Mouse (Mus musculus) CH12.LX (cell line): ENCODE measurements around the gene Zfyve19. TPM values are rescaled to one million over a fixed set of nuclear protein-coding genes. Genes with fewer than 3 reads are reported as not detected.

ENCODE experiments used
- DNase-seq: peaks from one replicate; pipeline ENCODE4 v3.0.0-alpha.2; 2013; ENCODE audit errors: extremely low read depth
- H3K27ac ChIP-seq: 2 replicates; pipeline ENCODE4 v1.5.1; 2012; ENCODE audit warnings: low read depth, mild to moderate bottlenecking, control low read depth, moderate library complexity; ENCODE audit not compliant: insufficient read depth
- H3K27me3 ChIP-seq: replicated peaks from 2 replicates; pipeline ENCODE3; 2012; ENCODE audit warnings: inconsistent platforms
- H3K36me3 ChIP-seq, 2 experiments: replicated peaks in 1 of 2; 2 replicates each; pipeline versions ENCODE3 to v1.6.1; 2012; ENCODE audit warnings: inconsistent platforms in 1 of 2, low read length in 1 of 2, mild to moderate bottlenecking in 1 of 2, mixed read lengths in 1 of 2, moderate library complexity in 1 of 2; ENCODE audit not compliant: control insufficient read depth in 1 of 2, insufficient read depth in 1 of 2
- H3K4me1 ChIP-seq, 2 experiments: 2 replicates each; pipeline ENCODE4 v1.6.1; 2012; ENCODE audit warnings: inconsistent platforms in 1 of 2, moderate library complexity in 1 of 2; ENCODE audit not compliant: insufficient read depth in 2 of 2, control insufficient read depth in 1 of 2
- H3K4me2 ChIP-seq: 2 replicates; pipeline ENCODE4 v1.6.1; 2012; ENCODE audit warnings: low read depth, mild to moderate bottlenecking, control low read depth; ENCODE audit not compliant: poor library complexity, insufficient read depth, severe bottlenecking
- H3K4me3 ChIP-seq, 3 experiments: fragments of 150-350 bp in 1 of 3; sonication (generic) in 1 of 3; replicated peaks in 1 of 3; 2 replicates each; pipeline versions ENCODE3 to v1.5.1; 2011 to 2012; ENCODE audit warnings: low read depth in 2 of 3, low read length in 2 of 3, mild to moderate bottlenecking in 2 of 3, moderate library complexity in 2 of 3, control low read depth in 1 of 3, improper control_type of control experiment in 1 of 3, inconsistent platforms in 1 of 3, mixed read lengths in 1 of 3; ENCODE audit not compliant: poor library complexity in 1 of 3
- H3K79me2 ChIP-seq: replicated peaks from 2 replicates; pipeline ENCODE4 v1.6.1; 2012; ENCODE audit warnings: mild to moderate bottlenecking, moderate library complexity; ENCODE audit not compliant: control insufficient read depth, poor library complexity, insufficient read depth, severe bottlenecking; ENCODE audit errors: extremely low read depth
- H3K9ac ChIP-seq: 2 replicates; pipeline ENCODE4 v1.6.1; 2012; ENCODE audit warnings: low read depth, mild to moderate bottlenecking, control low read depth, moderate library complexity; ENCODE audit not compliant: insufficient read depth
- H3K9me3 ChIP-seq: replicated peaks from 2 replicates; pipeline ENCODE3; 2012; ENCODE audit warnings: low read length, inconsistent platforms, mixed read lengths
- BHLHE40 ChIP-seq: IDR thresholded peaks from 2 replicates; pipeline ENCODE4 v1.6.1; 2011; ENCODE audit warnings: mild to moderate bottlenecking, low read depth, low read length, improper control_type of control experiment
- ELF1 ChIP-seq: IDR thresholded peaks from 2 replicates; pipeline ENCODE4 v1.6.1; 2014; ENCODE audit warnings: low read depth, mild to moderate bottlenecking, inconsistent platforms, low read length, improper control_type of control experiment
- MAFK ChIP-seq: IDR thresholded peaks from 2 replicates; pipeline ENCODE4 v1.6.1; 2011; ENCODE audit warnings: low read length, improper control_type of control experiment; ENCODE audit not compliant: insufficient replicate concordance
- MAZ ChIP-seq: IDR thresholded peaks from 2 replicates; pipeline ENCODE4 v1.6.1; 2012; ENCODE audit warnings: low read depth, mild to moderate bottlenecking, inconsistent platforms, low read length, improper control_type of control experiment, moderate library complexity
- MXI1 ChIP-seq: IDR thresholded peaks from 2 replicates; pipeline ENCODE4 v1.6.1; 2011; ENCODE audit warnings: mild to moderate bottlenecking, low read depth, low read length, improper control_type of control experiment
- NELFE ChIP-seq: IDR thresholded peaks from 2 replicates; pipeline ENCODE4 v1.6.1; 2011; ENCODE audit warnings: low read depth, low read length, improper control_type of control experiment
- NRF1 ChIP-seq: IDR thresholded peaks from 2 replicates; pipeline ENCODE4 v1.6.1; 2014; ENCODE audit warnings: low read depth, mild to moderate bottlenecking, inconsistent platforms, low read length, improper control_type of control experiment, moderate library complexity
- POLR2AphosphoS2 ChIP-seq: IDR thresholded peaks from 2 replicates; pipeline ENCODE4 v1.6.1; 2011; ENCODE audit warnings: low read depth, low read length, improper control_type of control experiment
- SMC3 ChIP-seq: IDR thresholded peaks from 2 replicates; pipeline ENCODE4 v1.6.1; 2011; ENCODE audit warnings: low read depth, low read length, improper control_type of control experiment
- TBP ChIP-seq: conservative IDR thresholded peaks from 2 replicates; pipeline ENCODE4 v1.6.1; 2011; ENCODE audit warnings: low read depth, low read length, improper control_type of control experiment
- UBTF ChIP-seq: IDR thresholded peaks from 2 replicates; pipeline ENCODE4 v1.6.1; 2012; ENCODE audit warnings: low read depth, mild to moderate bottlenecking, inconsistent platforms, low read length, improper control_type of control experiment, moderate library complexity
- ZKSCAN1 ChIP-seq: IDR thresholded peaks from 2 replicates; pipeline ENCODE4 v1.6.1; 2012; ENCODE audit warnings: low read depth, inconsistent platforms, low read length, improper control_type of control experiment, borderline replicate concordance
- dilution Hi-C: fragments of 300-500 bp; cut with MboI; formaldehyde crosslinking; loops from 2 replicates; pipeline ENCODE4 v1.14.3; 2020; ENCODE audit warnings: low sequenced_read_pairs; ENCODE audit not compliant: extremely low pct_unique_long_range_greater_than_20kb, extremely low pct_ligation_motif_present
- in situ Hi-C: fragments of 300-500 bp; cut with MboI; formaldehyde crosslinking; loops from 3 replicates; pipeline ENCODE4 v1.14.3; 2019; ENCODE audit warnings: low sequenced_read_pairs, low pct_ligation_motif_present, low pct_unique_long_range_greater_than_20kb, mixed read lengths
- polyA plus RNA-seq: library from polyadenylated mRNA; unstranded; fragments of >175 nt; gene quantifications from 2 replicates; pipeline ENCODE4 v1.2.1, GENCODE M21; 2012; ENCODE audit warnings: low read depth; ENCODE audit not compliant: insufficient read length
- total RNA-seq, 2 experiments: library from RNA; depleted of rRNA; stranded (reverse); fragments of 300-350 nt in 1 of 2; fragments of >200 nt in 1 of 2; gene quantifications; 2 replicates each; pipeline ENCODE4 v1.2.3; 2012 to 2014

Gene Zfyve19
- total and polyA plus RNA-seq, 3 experiments, result 28.0 to 45.2 (median 38.2) TPM

DNA sequence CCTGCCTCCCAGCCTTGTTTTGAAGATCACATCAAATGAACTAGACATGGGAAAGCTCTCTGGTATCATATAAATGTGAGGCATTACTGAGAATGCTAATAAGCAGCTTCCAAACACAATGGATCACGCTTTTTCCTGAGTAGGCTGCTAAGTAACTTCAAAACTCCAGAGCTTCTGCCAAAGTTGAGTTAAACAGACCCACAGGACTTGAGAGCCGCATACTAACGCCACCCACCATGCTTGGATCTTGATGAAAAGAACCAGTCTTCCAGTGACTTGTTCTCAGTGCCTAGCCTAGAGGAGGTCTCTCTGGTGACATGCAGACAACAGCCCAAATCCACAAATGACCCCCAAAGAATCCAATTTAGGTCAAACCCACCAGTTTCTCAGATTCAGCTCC lies 9.5 kb upstream of the Zfyve19 start:
- Histone ChIP-seq H3K4me2 (no peak overlapping the region), H3K27ac (no peak overlapping the region), H3K9ac (no peak overlapping the region), H3K4me1 (peaks cover 2 to 24% of the 10 kb centered on the region in 2 experiments), H3K79me2 (no peaks in the 10 kb centered on the region; the same call in 1 of the 2 replicates), H3K27me3 (no peaks in the 10 kb centered on the region), H3K9me3 (no peaks in the 10 kb centered on the region), H3K4me3 (no peak overlapping the region), H3K36me3 (no peaks in the 10 kb centered on the region)
- TF ChIP-seq SMC3 (no peak), NELFE (no peak)
- dilution Hi-C loops, result no loop called here
- DNase-seq, result no peak
- in situ Hi-C loops, result loop anchor here (10.0 to 25.0 kb wide), 3 partner anchors 54 to 437 kb away; partner anchors contain the start of genes Ccdc9b and Phgr1

DNA sequence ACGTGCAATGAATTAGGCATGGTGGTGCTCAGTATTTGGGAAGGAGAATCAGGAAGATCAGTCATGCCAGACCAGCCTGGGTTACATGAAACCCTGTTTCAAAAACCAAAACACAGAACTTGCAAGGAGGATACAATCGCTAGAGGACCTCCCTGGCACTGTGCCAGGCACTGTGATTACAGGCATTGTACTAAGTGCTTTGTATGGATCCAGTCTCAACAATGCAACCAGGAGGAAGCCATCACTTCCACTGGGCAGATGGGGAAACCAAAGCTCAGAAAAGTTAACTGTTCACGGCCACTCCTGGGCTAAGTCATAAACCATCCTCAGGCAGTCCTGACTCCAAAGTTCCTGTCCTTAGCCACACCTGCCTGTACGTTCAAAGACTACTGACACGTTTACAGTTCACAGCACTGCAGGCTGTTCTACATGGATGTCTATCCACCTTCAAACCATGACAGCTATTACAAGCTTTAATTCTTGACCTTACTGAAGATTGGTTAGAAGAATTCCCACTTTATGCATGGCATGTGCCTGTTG lies 5.4 kb upstream of the Zfyve19 start:
- Histone ChIP-seq H3K27ac (no peak overlapping the region), H3K36me3 (peaks cover 0 to 8% of the 10 kb centered on the region in 2 experiments), H3K9me3 (no peaks in the 10 kb centered on the region), H3K79me2 (peaks cover 2% of the 10 kb centered on the region), H3K4me2 (no peak overlapping the region), H3K9ac (no peak overlapping the region), H3K4me3 (no peak overlapping the region), H3K4me1 (peaks cover 0 to 14% of the 10 kb centered on the region in 2 experiments), H3K27me3 (no peaks in the 10 kb centered on the region)
- no peak for DNase-seq
- dilution Hi-C loops (no loop called here), in situ Hi-C loops (no loop called here)
- no peak for TF ChIP-seq UBTF
- no peak for TF ChIP-seq MXI1
- no peak for TF ChIP-seq MAZ
- no peak for TF ChIP-seq ZKSCAN1
- no peak for TF ChIP-seq TBP

DNA sequence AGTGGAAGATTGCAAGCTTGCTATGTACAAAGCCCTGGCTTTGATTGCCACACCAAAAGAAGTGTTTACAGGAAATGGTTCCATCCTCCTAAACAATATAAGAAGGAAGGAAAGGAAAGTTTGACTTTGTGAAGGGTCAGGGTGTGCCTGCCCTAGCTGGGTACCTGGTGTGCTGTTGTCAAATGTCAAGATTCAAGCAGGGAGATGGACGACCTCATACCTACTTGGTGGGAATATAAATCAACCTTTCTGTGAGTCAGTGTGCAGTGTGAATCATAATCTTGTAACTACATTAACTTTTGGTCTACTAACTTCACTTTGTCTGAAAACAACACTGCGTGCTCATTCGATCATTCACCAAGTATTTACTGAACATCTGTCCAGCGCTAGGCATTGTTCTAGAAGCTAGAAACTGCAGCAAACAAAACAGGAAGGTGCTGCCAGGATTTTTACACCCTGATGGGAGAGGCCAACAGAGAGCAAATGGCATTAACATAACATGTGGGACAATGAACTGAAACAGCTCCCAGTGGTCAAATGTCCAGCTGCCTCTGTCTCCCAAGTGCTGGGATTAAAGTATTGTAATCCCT lies 4.5 kb upstream of the Zfyve19 start:
- no peak for TF ChIP-seq NRF1
- TF ChIP-seq MAFK, result no peak
- no peak for TF ChIP-seq MAZ
- TF ChIP-seq ZKSCAN1, result no peak
- no peak for TF ChIP-seq POLR2AphosphoS2
- no peak for TF ChIP-seq BHLHE40
- no peak for TF ChIP-seq ELF1
- TF ChIP-seq, all 38 proteins: peak for 0
- Histone ChIP-seq H3K9me3 (no peaks in the 10 kb centered on the region), H3K9ac (no peak overlapping the region), H3K4me2 (no peak overlapping the region), H3K27ac (no peak overlapping the region), H3K4me1 (peaks cover 0 to 8% of the 10 kb centered on the region in 2 experiments; a peak in 2 of 4 replicates), H3K4me3 (no peak overlapping the region), H3K36me3 (peaks cover 0 to 8% of the 10 kb centered on the region in 2 experiments), H3K27me3 (no peaks in the 10 kb centered on the region), H3K79me2 (peaks cover 2% of the 10 kb centered on the region)
- DNase-seq, result no peak
- dilution Hi-C loops (no loop called here), in situ Hi-C loops (no loop called here)
